Mouse (Mus musculus): ENCODE results near the gene Epas1.

DNA sequence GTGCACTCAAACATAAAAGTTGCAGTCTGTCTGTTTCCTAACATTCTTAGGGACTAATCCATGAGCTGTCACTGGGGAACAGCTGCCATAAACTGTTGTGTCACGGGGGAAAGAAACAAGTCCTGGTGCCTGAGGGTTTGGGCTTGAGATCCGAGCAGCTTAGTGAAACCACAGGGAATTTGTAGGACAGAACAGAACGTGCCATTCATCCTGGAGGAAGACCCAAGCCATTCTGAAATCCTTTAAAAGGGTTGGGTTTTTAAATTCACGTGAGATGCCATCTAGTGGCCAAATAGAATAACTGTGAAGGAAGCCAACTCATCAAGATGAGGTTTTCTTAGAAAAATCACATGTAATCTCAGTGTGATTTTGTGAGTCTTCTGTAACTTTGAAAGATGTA lies 58.5 kb downstream of the Epas1 start:
- TF ChIP-seq CTCF (IDR thresholded peaks at IDR 0.05; ENCODE audit: borderline replicate concordance, insufficient read depth, low read length) (no peak), POLR2A (IDR thresholded peaks at IDR 0.05; ENCODE audit: low read depth, low read length) (no peak)

Measured in embryonic fibroblast, embryonic 13.5 days (primary cell).